Mouse (Mus musculus): ENCODE measurements around the gene Gm3404. TPM values are rescaled to one million over a fixed set of nuclear protein-coding genes. Genes with fewer than 3 reads are reported as not detected.
"Not testable (repeated sequence)": the region's sequence is repeated elsewhere in the genome, so short reads cannot be mapped to it uniquely, and the experiment has no call there.

The Gm3404 gene
- total RNA-seq (2015; ENCODE audit: low replicate concordance) (not detected in 2 replicates), total RNA-seq (2017; ENCODE audit: low replicate concordance) (not detected in 2 replicates)

DNA sequence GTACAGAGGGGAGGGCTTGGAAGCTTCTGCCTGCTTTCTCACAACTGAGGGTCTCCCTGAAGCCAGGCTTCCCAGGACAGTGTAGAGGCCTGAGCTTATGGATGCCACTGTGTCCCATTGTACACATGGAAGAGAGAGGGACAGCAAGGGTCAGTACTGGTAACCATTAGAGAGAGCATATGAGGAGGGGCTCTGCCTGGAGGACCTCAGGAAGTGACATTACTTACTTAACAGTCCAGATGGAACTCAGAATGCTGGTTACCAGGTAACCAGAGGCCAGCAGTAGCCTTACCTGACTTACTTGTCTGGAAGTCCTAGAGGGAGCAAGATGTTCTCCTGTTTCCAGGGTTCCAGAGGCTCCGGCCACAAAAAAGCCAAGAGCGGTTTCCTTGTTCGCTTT lies at the start of gene Gm3404:
TSS of gene Gm3404 (plus strand) at position 301 of the 400 bp plus-strand sequence.
- not testable (repeated sequence) for ATAC-seq (replicated peaks; ENCODE audit: low FRiP score, poor library complexity, severe bottlenecking)

DNA sequence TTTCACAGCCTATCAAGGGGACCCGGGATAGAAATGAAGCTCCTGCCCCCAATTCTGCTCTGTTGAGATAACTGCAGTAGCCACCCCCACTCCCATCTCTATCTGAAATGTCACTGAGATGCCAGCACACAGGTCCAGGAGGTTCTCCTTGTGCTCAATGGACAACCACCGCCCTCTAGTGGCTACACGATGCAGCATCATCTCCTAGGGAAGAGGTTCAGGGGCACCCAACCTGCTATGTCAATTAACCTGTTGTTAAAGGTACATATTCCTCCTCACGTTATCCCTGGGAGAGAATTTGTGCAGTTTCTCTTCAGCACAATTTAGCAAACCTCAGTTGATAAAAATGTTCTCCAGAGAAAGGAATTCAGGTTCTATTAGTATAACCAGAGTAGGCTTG lies 46.0 kb upstream of the Gm3404 start:
- ATAC-seq (replicated peaks; ENCODE audit: low FRiP score, poor library complexity, severe bottlenecking) = not testable (repeated sequence)

DNA sequence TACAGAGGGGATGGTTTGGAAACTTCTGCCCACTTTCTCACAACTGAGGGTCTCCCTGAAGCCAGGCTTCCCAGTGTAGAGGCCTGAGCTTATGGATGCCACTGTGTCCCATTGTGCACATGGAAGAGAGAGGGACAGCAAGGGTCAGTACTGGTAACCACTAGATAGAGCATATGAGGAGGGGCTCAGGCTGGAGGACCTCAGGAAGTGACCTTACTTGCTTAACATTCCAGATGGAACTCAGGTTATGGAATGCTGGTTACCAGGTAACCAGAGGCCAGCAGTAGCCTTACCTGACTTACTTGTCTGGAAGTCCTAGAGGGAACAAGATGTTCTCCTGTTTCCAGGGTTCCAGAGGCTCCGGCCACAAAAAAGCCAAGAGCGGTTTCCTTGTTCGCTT lies 43.9 kb upstream of the Gm3404 start, which contains the start of gene Gm6408:
TSS of gene Gm6408 (plus strand) at position 301 of the 400 bp plus-strand sequence.
- not testable (repeated sequence) for ATAC-seq (replicated peaks; ENCODE audit: low FRiP score, poor library complexity, severe bottlenecking)

DNA sequence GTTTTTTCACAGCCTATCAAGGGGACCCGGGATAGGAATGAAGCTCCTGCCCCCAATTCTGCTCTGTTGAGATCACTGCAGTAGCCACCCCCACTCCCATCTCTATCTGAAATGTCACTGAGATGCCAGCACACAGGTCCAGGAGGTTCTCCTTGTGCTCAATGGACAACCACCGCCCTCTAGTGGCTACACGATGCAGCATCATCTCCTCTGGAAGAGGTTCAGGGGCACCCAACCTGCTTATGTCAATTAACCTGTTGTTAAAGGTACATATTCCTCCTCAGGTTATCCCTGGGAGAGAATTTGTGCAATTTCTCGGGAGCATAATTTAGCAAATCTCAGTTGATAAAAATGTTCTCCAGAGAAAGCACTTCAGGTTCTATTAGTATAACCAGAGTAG lies 36.6 kb upstream of the Gm3404 start:
- ATAC-seq (replicated peaks; ENCODE audit: low FRiP score, poor library complexity, severe bottlenecking) = not testable (repeated sequence)

DNA sequence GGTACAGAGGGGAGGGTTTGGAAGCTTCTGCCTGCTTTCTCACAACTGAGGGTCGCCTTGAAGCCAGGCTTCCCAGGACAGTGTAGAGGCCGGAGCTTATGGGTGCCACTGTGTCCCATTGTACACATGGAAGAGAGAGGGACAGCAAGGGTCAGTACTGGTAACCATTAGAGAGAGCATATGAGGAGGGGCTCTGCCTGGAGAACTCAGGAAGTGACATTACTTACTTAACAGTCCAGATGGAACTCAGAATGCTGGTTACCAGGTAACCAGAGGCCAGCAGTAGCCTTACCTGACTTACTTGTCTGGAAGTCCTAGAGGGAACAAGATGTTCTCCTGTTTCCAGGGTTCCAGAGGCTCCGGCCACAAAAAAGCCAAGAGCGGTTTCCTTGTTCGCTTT lies 34.5 kb upstream of the Gm3404 start, which contains the start of gene Gm6370:
TSS of gene Gm6370 (plus strand) at position 301 of the 400 bp plus-strand sequence.
- not testable (repeated sequence) for ATAC-seq (replicated peaks; ENCODE audit: low FRiP score, poor library complexity, severe bottlenecking)

DNA sequence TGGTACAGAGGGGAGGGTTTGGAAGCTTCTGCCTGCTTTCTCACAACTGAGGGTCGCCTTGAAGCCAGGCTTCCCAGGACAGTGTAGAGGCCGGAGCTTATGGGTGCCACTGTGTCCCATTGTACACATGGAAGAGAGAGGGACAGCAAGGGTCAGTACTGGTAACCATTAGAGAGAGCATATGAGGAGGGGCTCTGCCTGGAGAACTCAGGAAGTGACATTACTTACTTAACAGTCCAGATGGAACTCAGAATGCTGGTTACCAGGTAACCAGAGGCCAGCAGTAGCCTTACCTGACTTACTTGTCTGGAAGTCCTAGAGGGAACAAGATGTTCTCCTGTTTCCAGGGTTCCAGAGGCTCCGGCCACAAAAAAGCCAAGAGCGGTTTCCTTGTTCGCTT lies 23.5 kb upstream of the Gm3404 start, which contains the start of gene 4930449I24Rik:
TSS of gene 4930449I24Rik (plus strand) at position 301 of the 400 bp plus-strand sequence.
- ATAC-seq (replicated peaks; ENCODE audit: low FRiP score, poor library complexity, severe bottlenecking) = not testable (repeated sequence)

DNA sequence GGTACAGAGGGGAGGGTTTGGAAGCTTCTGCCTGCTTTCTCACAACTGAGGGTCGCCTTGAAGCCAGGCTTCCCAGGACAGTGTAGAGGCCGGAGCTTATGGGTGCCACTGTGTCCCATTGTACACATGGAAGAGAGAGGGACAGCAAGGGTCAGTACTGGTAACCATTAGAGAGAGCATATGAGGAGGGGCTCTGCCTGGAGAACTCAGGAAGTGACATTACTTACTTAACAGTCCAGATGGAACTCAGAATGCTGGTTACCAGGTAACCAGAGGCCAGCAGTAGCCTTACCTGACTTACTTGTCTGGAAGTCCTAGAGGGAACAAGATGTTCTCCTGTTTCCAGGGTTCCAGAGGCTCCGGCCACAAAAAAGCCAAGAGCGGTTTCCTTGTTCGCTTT lies 11.8 kb upstream of the Gm3404 start, which contains the start of gene Gm3402:
TSS of gene Gm3402 (plus strand) at position 301 of the 400 bp plus-strand sequence.
- ATAC-seq (replicated peaks; ENCODE audit: low FRiP score, poor library complexity, severe bottlenecking) = not testable (repeated sequence)

DNA sequence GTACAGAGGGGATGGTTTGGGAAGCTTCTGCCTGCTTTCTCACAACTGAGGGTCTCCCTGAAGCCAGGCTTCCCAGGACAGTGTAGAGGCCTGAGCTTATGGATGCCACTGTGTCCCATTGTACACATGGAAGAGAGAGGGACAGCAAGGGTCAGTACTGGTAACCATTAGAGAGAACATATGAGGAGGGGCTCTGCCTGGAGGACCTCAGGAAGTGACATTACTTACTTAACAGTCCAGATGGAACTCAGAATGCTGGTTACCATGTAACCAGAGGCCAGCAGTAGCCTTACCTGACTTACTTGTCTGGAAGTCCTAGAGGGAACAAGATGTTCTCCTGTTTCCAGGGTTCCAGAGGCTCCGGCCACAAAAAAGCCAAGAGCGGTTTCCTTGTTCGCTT lies 11.7 kb downstream of the Gm3404 start, which contains the start of gene Gm3409:
TSS of gene Gm3409 (plus strand) at position 301 of the 400 bp plus-strand sequence.
- not testable (repeated sequence) for ATAC-seq (replicated peaks; ENCODE audit: low FRiP score, poor library complexity, severe bottlenecking)

DNA sequence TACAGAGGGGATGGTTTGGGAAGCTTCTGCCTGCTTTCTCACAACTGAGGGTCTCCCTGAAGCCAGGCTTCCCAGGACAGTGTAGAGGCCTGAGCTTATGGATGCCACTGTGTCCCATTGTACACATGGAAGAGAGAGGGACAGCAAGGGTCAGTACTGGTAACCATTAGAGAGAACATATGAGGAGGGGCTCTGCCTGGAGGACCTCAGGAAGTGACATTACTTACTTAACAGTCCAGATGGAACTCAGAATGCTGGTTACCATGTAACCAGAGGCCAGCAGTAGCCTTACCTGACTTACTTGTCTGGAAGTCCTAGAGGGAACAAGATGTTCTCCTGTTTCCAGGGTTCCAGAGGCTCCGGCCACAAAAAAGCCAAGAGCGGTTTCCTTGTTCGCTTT lies 30.2 kb downstream of the Gm3404 start, which contains the start of gene Gm3415:
TSS of gene Gm3415 (plus strand) at position 301 of the 400 bp plus-strand sequence.
- not testable (repeated sequence) for ATAC-seq (replicated peaks; ENCODE audit: low FRiP score, poor library complexity, severe bottlenecking)

DNA sequence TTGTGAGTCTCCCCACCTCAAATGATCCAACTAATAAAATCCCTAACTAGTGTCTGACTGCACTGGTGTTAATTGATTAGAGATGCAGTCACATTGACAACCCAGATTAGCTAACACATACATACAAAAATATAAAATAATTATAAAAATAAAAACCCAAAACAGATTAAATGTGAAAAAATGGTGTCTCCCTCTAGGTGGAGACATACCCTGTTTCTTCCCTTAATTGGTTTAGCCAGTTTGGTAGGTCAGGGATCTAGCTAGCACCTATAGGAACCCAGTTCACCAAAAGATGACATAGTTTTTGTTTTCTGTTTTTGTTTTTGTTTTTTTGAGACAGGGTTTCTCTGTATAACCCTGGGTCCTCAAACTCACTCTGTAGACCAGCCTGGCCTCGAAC lies 38.7 kb downstream of the Gm3404 start:
- ATAC-seq (replicated peaks; ENCODE audit: low FRiP score, poor library complexity, severe bottlenecking) = no peak

DNA sequence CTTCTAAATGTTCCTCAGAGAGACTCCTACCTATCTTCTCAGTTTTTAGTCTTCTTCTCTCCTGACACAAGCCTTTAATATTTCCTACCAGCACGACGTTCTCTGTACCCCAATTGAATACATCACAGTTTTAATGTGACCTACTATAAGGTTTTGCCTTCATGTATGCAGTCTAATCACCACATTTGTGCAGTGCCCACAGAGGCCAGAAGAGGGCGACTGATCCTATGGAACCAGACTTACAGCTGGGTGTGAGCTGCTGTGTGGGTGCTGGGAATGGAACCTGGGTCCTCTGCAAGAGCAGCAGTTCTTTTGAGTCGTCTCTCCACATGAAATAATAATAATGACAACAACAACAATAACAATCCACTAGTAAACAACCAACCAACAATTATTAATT lies 41.5 kb downstream of the Gm3404 start:
- ATAC-seq (replicated peaks; ENCODE audit: low FRiP score, poor library complexity, severe bottlenecking) = no peak

DNA sequence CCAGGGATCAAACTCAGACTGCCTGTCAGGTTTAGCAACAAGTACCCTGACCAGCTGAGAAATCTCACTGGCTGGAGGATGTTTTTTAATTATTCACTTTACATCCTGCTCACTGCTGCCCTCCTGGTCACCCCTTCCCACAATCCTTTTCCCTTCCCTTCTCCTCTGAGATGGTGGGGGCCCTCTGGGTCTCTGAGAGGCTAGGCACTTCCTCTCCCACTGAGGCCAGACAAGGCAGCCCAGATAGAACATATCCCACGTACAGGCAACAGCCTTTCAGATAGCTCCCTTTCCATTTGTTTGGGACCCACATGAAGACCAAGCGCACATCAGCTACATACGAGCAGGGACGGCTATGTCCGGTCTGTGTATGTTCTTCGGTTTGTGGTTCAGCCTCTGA lies 44.6 kb downstream of the Gm3404 start:
- not testable (repeated sequence) for ATAC-seq (replicated peaks; ENCODE audit: low FRiP score, poor library complexity, severe bottlenecking)

DNA sequence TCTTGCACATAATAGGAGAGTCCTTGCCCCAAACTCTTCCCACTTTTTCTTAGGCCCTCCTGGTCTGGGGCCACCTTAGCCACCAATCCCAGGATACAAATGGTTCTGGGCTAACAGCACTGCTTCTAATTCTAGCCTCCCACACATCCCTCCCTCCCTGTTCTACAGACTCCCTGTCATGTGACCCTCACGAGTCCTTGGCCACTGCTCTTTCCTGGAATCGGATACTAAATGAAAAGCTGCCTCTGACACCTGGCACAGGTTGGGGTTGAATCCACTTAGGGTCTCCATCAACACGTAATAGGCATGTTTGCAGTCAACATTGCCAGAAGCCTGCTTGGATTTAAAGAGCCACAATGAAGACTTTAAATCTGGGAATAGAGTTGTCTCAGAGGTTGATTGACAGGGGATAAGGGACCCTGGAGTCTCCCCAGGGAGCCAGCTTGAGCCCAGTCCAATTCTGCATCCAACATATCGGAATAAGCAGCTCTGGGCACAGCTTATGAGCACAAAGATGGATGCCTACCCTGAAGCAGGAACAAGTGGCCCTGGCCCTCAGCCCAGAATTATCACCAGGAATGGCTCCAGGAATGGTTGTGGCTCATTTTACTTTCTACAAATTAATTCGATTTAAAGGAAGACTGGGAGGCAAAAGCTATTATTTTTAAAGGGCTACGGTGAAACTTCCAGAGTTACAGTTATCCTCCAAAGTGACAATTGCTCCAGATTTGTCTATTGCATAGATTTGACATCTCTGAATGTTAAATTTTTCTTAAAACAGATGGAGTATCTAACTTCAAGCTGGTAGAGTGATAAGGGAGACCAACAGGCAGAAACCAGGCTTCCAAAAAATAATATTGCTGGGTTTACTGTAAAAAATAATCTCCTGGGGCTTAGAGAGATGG lies 46.5 kb downstream of the Gm3404 start:
- ATAC-seq (replicated peaks; ENCODE audit: low FRiP score, poor library complexity, severe bottlenecking) = not testable (repeated sequence)

DNA sequence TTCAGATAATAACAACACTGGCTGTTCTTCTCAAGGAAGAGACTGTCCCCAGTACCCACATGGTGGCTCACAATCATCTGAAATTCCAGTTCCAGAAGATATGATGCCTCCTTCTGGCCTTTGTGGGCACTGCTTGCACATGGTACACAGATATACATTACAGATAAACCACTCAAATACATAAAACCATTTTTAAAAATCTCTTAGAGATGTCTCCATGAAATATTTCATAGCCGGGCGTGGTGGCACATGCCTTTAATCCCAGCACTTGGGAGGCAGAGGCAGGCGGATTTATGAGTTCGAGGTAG lies 47.1 kb downstream of the Gm3404 start:
- not testable (repeated sequence) for ATAC-seq (replicated peaks; ENCODE audit: low FRiP score, poor library complexity, severe bottlenecking)

DNA sequence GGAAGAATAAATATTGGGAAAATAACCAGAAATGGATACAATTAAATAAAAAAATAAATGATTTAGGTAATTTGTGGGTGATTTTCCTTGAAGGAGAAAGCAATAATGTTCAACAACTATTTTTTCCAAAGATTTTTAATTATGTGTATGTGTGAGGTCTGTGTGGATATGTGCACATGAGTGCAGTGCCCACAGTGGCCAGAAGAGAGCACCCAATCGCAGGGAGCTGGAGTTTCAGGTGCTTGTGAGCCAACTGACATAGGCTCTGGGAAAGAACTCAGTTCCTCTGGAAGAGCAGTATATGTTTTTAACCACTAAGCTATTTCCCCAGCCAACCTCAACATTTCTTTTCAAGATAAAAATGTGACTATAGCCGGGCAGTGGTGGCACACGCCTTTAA lies 51.1 kb downstream of the Gm3404 start:
- ATAC-seq (replicated peaks; ENCODE audit: low FRiP score, poor library complexity, severe bottlenecking) = no peak

Other genes with a start within 250 kb of the Gm3404 start
- gene Wasf3, start 140.8 kb upstream of the Gm3404 start, total RNA-seq (2015; ENCODE audit: low replicate concordance) = not detected in 2 replicates
- gene Wasf3, start 140.8 kb upstream of the Gm3404 start, total RNA-seq (2017; ENCODE audit: low replicate concordance) = not detected in 2 replicates
- gene Gm6408, start 43.8 kb upstream of the Gm3404 start, total RNA-seq (2015; ENCODE audit: low replicate concordance) = not detected in 2 replicates
- not detected in 2 replicates for gene Gm6408, start 43.8 kb upstream of the Gm3404 start, total RNA-seq (2017; ENCODE audit: low replicate concordance)
- not detected in 2 replicates for gene Gm6370, start 34.4 kb upstream of the Gm3404 start, total RNA-seq (2015; ENCODE audit: low replicate concordance)
- gene Gm6370, start 34.4 kb upstream of the Gm3404 start, total RNA-seq (2017; ENCODE audit: low replicate concordance) = not detected in 2 replicates
- gene 4930449I24Rik, start 23.4 kb upstream of the Gm3404 start, total RNA-seq (2015; ENCODE audit: low replicate concordance) = not detected in 2 replicates
- gene 4930449I24Rik, start 23.4 kb upstream of the Gm3404 start, total RNA-seq (2017; ENCODE audit: low replicate concordance) = not detected in 2 replicates
- not detected in 2 replicates for gene Gm3402, start 11.7 kb upstream of the Gm3404 start, total RNA-seq (2015; ENCODE audit: low replicate concordance)
- gene Gm3402, start 11.7 kb upstream of the Gm3404 start, total RNA-seq (2017; ENCODE audit: low replicate concordance) = not detected in 2 replicates
- not detected in 2 replicates for gene Gm3409, start 11.8 kb downstream of the Gm3404 start, total RNA-seq (2015; ENCODE audit: low replicate concordance)
- gene Gm3409, start 11.8 kb downstream of the Gm3404 start, total RNA-seq (2017; ENCODE audit: low replicate concordance) = not detected in 2 replicates
- gene Gm3415, start 30.3 kb downstream of the Gm3404 start, total RNA-seq (2015; ENCODE audit: low replicate concordance) = not detected in 2 replicates
- not detected in 2 replicates for gene Gm3415, start 30.3 kb downstream of the Gm3404 start, total RNA-seq (2017; ENCODE audit: low replicate concordance)
- not detected in 2 replicates for gene Gpr12, start 59.4 kb downstream of the Gm3404 start, total RNA-seq (2015; ENCODE audit: low replicate concordance)
- gene Gpr12, start 59.4 kb downstream of the Gm3404 start, total RNA-seq (2017; ENCODE audit: low replicate concordance) = 0.23 and 0.51 TPM in 2 replicates

All from erythroid progenitor cell, adult 5-6 weeks (primary cell).